Mouse (Mus musculus) megakaryocyte, embryonic 14.5 days (primary cell): ENCODE measurements around the gene Ston1. TPM values are rescaled to one million over a fixed set of nuclear protein-coding genes. Genes with fewer than 3 reads are reported as not detected.
A peak's percentile ranks its signal among the peaks of the same experiment; 100 is the strongest.

Experiments used
- H3K27me3 ChIP-seq: replicated peaks from 2 replicates; pipeline ENCODE3; 2012; ENCODE audit warnings: inconsistent platforms
- H3K36me3 ChIP-seq: replicated peaks from 2 replicates; pipeline ENCODE3; 2012; ENCODE audit warnings: low read length, inconsistent platforms, mixed read lengths
- H3K4me1 ChIP-seq: 2 replicates; pipeline ENCODE4 v1.6.1; 2012; ENCODE audit warnings: inconsistent platforms
- H3K4me3 ChIP-seq: replicated peaks from 2 replicates; pipeline ENCODE3; 2012; ENCODE audit warnings: moderate library complexity, mild to moderate bottlenecking, inconsistent platforms
- H3K9me3 ChIP-seq: 2 replicates; pipeline ENCODE4 v1.6.1; 2012; ENCODE audit warnings: inconsistent platforms
- FLI1 ChIP-seq: IDR thresholded peaks from 2 replicates; pipeline ENCODE4 v1.6.1; 2012; ENCODE audit warnings: low read length, inconsistent platforms, mixed read lengths
- GATA1 ChIP-seq: IDR thresholded peaks from 3 replicates; pipeline ENCODE4 v1.6.1; 2012; ENCODE audit warnings: mixed read lengths, low read length, inconsistent platforms, borderline replicate concordance
- polyA plus RNA-seq: library from polyadenylated mRNA; stranded (reverse); fragments of >175 nt; gene quantifications from 2 replicates; pipeline ENCODE4 v1.2.3, GENCODE M21; 2012; ENCODE audit warnings: low replicate concordance; ENCODE audit not compliant: insufficient read depth

The Ston1 gene
- polyA plus RNA-seq, 1 experiment: 0.29 TPM

GRCm38 (mm10) chr17:88587371-88587770 is 10.1 kb upstream of the Ston1 start:
- Histone ChIP-seq H3K9me3 (no peaks in the 10 kb centered on the region), H3K36me3 (peaks cover 80% of the 10 kb centered on the region)

GRCm38 (mm10) chr17:88588228-88588627 is 9.3 kb upstream of the Ston1 start:
- Histone ChIP-seq H3K9me3 (no peaks in the 10 kb centered on the region), H3K4me1 (no peaks in the 10 kb centered on the region), H3K36me3 (peaks cover 72% of the 10 kb centered on the region), H3K27me3 (no peaks in the 10 kb centered on the region), H3K4me3 (no peak overlapping the region)
- no peak for TF ChIP-seq FLI1
- no peak for TF ChIP-seq GATA1

More at GRCm38 (mm10) chr17:88587371-88587770, 10.1 kb upstream of the Ston1 start:
- Histone ChIP-seq H3K27me3 (no peaks in the 10 kb centered on the region), H3K4me3 (no peak overlapping the region), H3K4me1 (no peaks in the 10 kb centered on the region)
- no peak for TF ChIP-seq GATA1
- no peak for TF ChIP-seq FLI1

GRCm38 (mm10) chr17:88590251-88590650 is 7.2 kb upstream of the Ston1 start:
- peaks cover 3% of the 10 kb centered on the region; the same call in 1 of the 2 replicates for H3K4me1 ChIP-seq
- peaks cover 53% of the 10 kb centered on the region for H3K36me3 ChIP-seq
- no peaks in the 10 kb centered on the region for H3K27me3 ChIP-seq
- H3K9me3 ChIP-seq: no peaks in the 10 kb centered on the region
- H3K4me3 ChIP-seq: no peak overlapping the region
- no peak for TF ChIP-seq FLI1
- no peak for TF ChIP-seq GATA1

GRCm38 (mm10) chr17:88595071-88595470 is 2.4 kb upstream of the Ston1 start:
- TF ChIP-seq GATA1: no peak
- no peak for TF ChIP-seq FLI1
- no peaks in the 10 kb centered on the region for H3K9me3 ChIP-seq
- peaks cover 8% of the 10 kb centered on the region for H3K36me3 ChIP-seq

GRCm38 (mm10) chr17:88596068-88596467 is 1.4 kb upstream of the Ston1 start:
- Histone ChIP-seq H3K27me3 (peaks cover 6% of the 10 kb centered on the region), H3K4me3 (no peak overlapping the region), H3K9me3 (no peaks in the 10 kb centered on the region), H3K36me3 (peaks cover 3% of the 10 kb centered on the region), H3K4me1 (peaks cover 18% of the 10 kb centered on the region; the same call in 1 of the 2 replicates)
- TF ChIP-seq GATA1: no peak
- no peak for TF ChIP-seq FLI1

More at GRCm38 (mm10) chr17:88595071-88595470, 2.4 kb upstream of the Ston1 start:
- Histone ChIP-seq H3K4me3 (no peak overlapping the region), H3K4me1 (peaks cover 18% of the 10 kb centered on the region; the same call in 1 of the 2 replicates), H3K27me3 (peaks cover 6% of the 10 kb centered on the region)

GRCm38 (mm10) chr17:88596544-88597221 is 801 bp upstream of the Ston1 start:
- peaks cover 3% of the 10 kb centered on the region for H3K36me3 ChIP-seq
- TF ChIP-seq GATA1: no peak
- no peak for TF ChIP-seq FLI1
- peaks cover 6% of the 10 kb centered on the region for H3K27me3 ChIP-seq

GRCm38 (mm10) chr17:88598056-88598420 is 554 bp downstream of the Ston1 start:
- peaks cover 18% of the 10 kb centered on the region; the same call in 1 of the 2 replicates for H3K4me1 ChIP-seq
- H3K4me3 ChIP-seq: peak overlapping the region; percentile 90
- no peak for TF ChIP-seq GATA1
- no peak for TF ChIP-seq FLI1
- H3K27me3 ChIP-seq: peaks cover 6% of the 10 kb centered on the region
- no peaks in the 10 kb centered on the region for H3K36me3 ChIP-seq
- H3K9me3 ChIP-seq: no peaks in the 10 kb centered on the region

More at GRCm38 (mm10) chr17:88596544-88597221, 801 bp upstream of the Ston1 start:
- peaks cover 18% of the 10 kb centered on the region; the same call in 1 of the 2 replicates for H3K4me1 ChIP-seq
- peak overlapping the region; percentile 90 for H3K4me3 ChIP-seq
- H3K9me3 ChIP-seq: no peaks in the 10 kb centered on the region

- Histone ChIP-seq H3K27me3 (peaks cover 6% of the 10 kb centered on the region), H3K4me1 (peaks cover 18% of the 10 kb centered on the region; the same call in 1 of the 2 replicates), H3K36me3 (no peaks in the 10 kb centered on the region), H3K9me3 (no peaks in the 10 kb centered on the region), H3K4me3 (no peak overlapping the region)
- no peak for TF ChIP-seq FLI1
- TF ChIP-seq GATA1: no peak
These were observed 1.3 kb downstream of the Ston1 start for GRCm38 (mm10) chr17:88598570-88599368.

GRCm38 (mm10) chr17:88600492-88601026 is 3.1 kb downstream of the Ston1 start:
- TF ChIP-seq GATA1 (no peak), FLI1 (no peak)
- no peaks in the 10 kb centered on the region for H3K9me3 ChIP-seq
- H3K27me3 ChIP-seq: peaks cover 6% of the 10 kb centered on the region
- H3K4me3 ChIP-seq: no peak overlapping the region
- no peaks in the 10 kb centered on the region for H3K36me3 ChIP-seq
- peaks cover 15% of the 10 kb centered on the region; the same call in 1 of the 2 replicates for H3K4me1 ChIP-seq

- H3K4me3 ChIP-seq: no peak overlapping the region
- 0 out of 2 replicates have a peak, but pooled peaks cover 4% of the 10 kb centered on the region for H3K9me3 ChIP-seq
- H3K27me3 ChIP-seq: peaks cover 3% of the 10 kb centered on the region
- peaks cover 4% of the 10 kb centered on the region; the same call in 1 of the 2 replicates for H3K4me1 ChIP-seq
- TF ChIP-seq GATA1 (no peak), FLI1 (no peak)
- H3K36me3 ChIP-seq: no peaks in the 10 kb centered on the region
These were observed 6.5 kb downstream of the Ston1 start for GRCm38 (mm10) chr17:88603943-88604342.
